Mouse (Mus musculus): ENCODE measurements at regions not wholly inside any gene's neighbourhood (a gene's known extent, or its start where the extent isn't known, plus 50 kb on each side); places are given as distances from the start of the nearest gene placed in this dataset.

DNA sequence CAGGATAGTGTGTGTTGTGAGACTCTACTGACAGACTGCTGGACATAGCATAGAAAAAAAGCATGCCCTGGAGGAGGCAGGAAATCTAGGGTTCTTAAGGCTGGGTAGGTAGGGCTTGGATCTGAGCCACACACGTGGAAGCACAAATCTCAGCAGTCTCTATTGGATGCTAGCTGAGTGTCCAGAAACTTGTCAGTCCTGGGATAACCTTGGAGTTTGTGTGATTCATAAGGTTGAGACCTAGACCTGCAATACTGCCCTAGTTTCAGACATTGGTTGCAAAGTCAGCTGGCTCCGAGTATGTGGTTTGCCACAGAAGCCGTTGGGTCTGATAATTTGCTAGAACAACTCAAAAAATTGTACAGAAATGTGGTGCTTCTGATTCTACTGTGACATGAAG is 335.8 kb upstream of the Myt1l start:
- TF ChIP-seq CTCF (IDR thresholded peaks at IDR 0.05) (no peak), EP300 (IDR thresholded peaks at IDR 0.05; ENCODE audit: insufficient read depth, low read depth, low read length) (no peak), POLR2A (IDR thresholded peaks at IDR 0.05; ENCODE audit: insufficient read depth, low read depth, low read length) (no peak)
- 68% methylated on average over 3 of the region's 3 CpGs for WGBS
- Histone ChIP-seq H3K4me1 (ENCODE audit: control insufficient read depth, insufficient read depth, low read length) (no peaks in the 10 kb centered on the region), H3K36me3 (ENCODE audit: control insufficient read depth, insufficient read depth, low read length) (no peaks in the 10 kb centered on the region), H3K4me3 (no peak overlapping the region), H3K27ac (no peak overlapping the region), H3K27me3 (ENCODE audit: control insufficient read depth, insufficient read depth, low read length) (no peaks in the 10 kb centered on the region), H3K9ac (ENCODE audit: low read depth, low read length) (no peak overlapping the region), H3K79me2 (replicated peaks; ENCODE audit: control insufficient read depth, insufficient read depth, low read length) (no peaks in the 10 kb centered on the region)
- DNase-seq: no peak
- intact Hi-C loops (cut with DNase I): no loop called here

DNA sequence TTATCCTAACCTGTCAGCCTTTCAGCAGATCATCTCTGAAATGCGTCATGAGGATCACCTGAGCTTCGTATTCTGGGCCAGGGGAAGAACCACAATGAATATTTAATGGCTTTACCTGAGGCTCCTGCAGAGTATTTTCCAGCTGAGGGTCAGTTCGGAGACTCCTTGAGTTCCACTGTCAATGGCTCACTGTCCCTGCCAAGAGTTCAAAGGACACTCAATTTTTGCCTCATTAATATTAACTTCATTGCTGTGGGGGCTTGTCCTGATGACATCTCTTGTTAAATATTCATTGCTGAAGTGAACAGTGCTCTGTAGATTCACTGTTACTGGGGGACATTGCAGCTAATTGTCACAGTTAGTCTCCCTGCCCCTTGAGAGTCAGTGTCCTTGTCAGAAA is 316.2 kb upstream of the Myt1l start:
- Histone ChIP-seq H3K27ac (no peak overlapping the region), H3K4me1 (ENCODE audit: control insufficient read depth, insufficient read depth, low read length) (no peaks in the 10 kb centered on the region), H3K36me3 (ENCODE audit: control insufficient read depth, insufficient read depth, low read length) (no peaks in the 10 kb centered on the region), H3K27me3 (ENCODE audit: control insufficient read depth, insufficient read depth, low read length) (no peaks in the 10 kb centered on the region), H3K79me2 (replicated peaks; ENCODE audit: control insufficient read depth, insufficient read depth, low read length) (no peaks in the 10 kb centered on the region), H3K4me3 (no peak overlapping the region), H3K9ac (ENCODE audit: low read depth, low read length) (no peak overlapping the region)
- intact Hi-C loops (cut with DNase I): no loop called here
- WGBS: 44% methylated on average over 3 of the region's 3 CpGs
- DNase-seq: no peak
- TF ChIP-seq EP300 (IDR thresholded peaks at IDR 0.05; ENCODE audit: insufficient read depth, low read depth, low read length) (no peak), POLR2A (IDR thresholded peaks at IDR 0.05; ENCODE audit: insufficient read depth, low read depth, low read length) (no peak), CTCF (IDR thresholded peaks at IDR 0.05) (no peak)

DNA sequence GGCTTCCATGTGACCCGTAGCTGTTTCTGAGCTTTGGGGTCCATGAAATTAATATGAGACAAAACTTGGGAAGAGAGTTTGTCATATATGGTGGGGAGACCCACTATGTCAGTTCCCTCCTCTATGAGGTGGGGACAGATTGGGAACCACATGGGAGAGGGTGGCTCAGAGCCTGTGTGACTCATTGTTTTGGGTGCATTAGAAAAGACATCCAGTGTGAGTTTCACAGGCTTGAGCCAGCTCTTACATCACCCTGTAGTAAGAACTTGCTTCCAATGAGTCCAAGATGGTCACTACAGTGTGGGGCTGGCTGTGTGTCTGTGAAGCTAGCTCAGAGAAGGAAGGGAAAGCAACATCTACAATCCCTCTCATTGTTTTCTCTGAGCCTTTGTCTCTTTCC is 314.6 kb upstream of the Myt1l start:
- Histone ChIP-seq H3K9ac (ENCODE audit: low read depth, low read length) (no peak overlapping the region), H3K27me3 (ENCODE audit: control insufficient read depth, insufficient read depth, low read length) (no peaks in the 10 kb centered on the region), H3K79me2 (replicated peaks; ENCODE audit: control insufficient read depth, insufficient read depth, low read length) (no peaks in the 10 kb centered on the region), H3K4me3 (no peak overlapping the region), H3K27ac (no peak overlapping the region), H3K4me1 (ENCODE audit: control insufficient read depth, insufficient read depth, low read length) (no peaks in the 10 kb centered on the region), H3K36me3 (ENCODE audit: control insufficient read depth, insufficient read depth, low read length) (no peaks in the 10 kb centered on the region)
- TF ChIP-seq CTCF (IDR thresholded peaks at IDR 0.05) (no peak), EP300 (IDR thresholded peaks at IDR 0.05; ENCODE audit: insufficient read depth, low read depth, low read length) (no peak), POLR2A (IDR thresholded peaks at IDR 0.05; ENCODE audit: insufficient read depth, low read depth, low read length) (no peak)
- DNase-seq: no peak
- intact Hi-C loops (cut with DNase I): no loop called here
- 73% methylated on average over 1 of the region's 1 CpGs for WGBS

DNA sequence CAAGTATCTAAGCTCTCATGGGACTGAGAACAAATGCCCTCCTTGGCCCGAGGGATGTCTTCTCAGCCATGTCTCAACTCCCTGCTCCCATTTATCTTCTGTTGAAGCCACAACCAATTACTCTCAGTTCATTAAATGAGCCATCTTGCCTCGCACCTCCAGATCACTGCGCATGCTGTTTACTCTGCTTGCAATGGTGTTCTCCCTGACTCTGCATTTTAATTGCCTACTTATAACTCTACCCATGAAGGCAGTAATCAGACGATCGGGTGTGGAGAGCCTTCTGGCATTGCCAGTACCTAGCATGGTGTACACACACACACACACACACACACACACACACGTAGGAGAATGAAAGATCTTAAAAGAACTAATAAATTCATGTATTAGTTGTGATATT is 306.1 kb upstream of the Myt1l start:
- Histone ChIP-seq H3K36me3 (ENCODE audit: control insufficient read depth, insufficient read depth, low read length) (no peaks in the 10 kb centered on the region), H3K79me2 (replicated peaks; ENCODE audit: control insufficient read depth, insufficient read depth, low read length) (no peaks in the 10 kb centered on the region), H3K27me3 (ENCODE audit: control insufficient read depth, insufficient read depth, low read length) (no peaks in the 10 kb centered on the region), H3K4me3 (no peak overlapping the region), H3K27ac (no peak overlapping the region), H3K9ac (ENCODE audit: low read depth, low read length) (no peak overlapping the region), H3K4me1 (ENCODE audit: control insufficient read depth, insufficient read depth, low read length) (no peaks in the 10 kb centered on the region)
- TF ChIP-seq EP300 (IDR thresholded peaks at IDR 0.05; ENCODE audit: insufficient read depth, low read depth, low read length) (no peak), POLR2A (IDR thresholded peaks at IDR 0.05; ENCODE audit: insufficient read depth, low read depth, low read length) (no peak), CTCF (IDR thresholded peaks at IDR 0.05) (no peak)
- DNase-seq: no peak
- intact Hi-C loops (cut with DNase I): no loop called here
- 89% methylated on average over 6 of the region's 6 CpGs for WGBS

DNA sequence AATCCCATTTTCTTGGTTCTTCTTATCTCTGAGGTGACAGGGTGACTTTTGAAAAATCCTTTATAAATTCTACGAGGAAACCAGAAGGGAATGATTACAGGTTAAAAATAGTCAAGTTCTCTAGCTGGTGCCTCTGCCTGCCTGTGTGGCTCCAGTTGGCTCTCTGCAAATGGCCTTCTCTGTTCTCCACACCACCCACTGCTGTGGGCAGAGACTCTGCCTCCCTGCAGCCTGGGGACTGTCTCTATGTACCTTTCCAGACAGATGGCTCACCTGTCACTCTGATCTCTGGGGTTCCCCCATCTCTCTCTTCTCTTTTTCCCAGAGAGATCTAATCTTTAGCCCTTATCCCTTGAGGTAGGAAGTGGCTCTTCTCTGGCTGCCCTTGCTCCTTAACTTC is 302.2 kb upstream of the Myt1l start:
- no peak overlapping the region for H3K4me3 ChIP-seq
- intact Hi-C loops (cut with DNase I): no loop called here
- 16% methylated on average over 1 of the region's 1 CpGs for WGBS

DNA sequence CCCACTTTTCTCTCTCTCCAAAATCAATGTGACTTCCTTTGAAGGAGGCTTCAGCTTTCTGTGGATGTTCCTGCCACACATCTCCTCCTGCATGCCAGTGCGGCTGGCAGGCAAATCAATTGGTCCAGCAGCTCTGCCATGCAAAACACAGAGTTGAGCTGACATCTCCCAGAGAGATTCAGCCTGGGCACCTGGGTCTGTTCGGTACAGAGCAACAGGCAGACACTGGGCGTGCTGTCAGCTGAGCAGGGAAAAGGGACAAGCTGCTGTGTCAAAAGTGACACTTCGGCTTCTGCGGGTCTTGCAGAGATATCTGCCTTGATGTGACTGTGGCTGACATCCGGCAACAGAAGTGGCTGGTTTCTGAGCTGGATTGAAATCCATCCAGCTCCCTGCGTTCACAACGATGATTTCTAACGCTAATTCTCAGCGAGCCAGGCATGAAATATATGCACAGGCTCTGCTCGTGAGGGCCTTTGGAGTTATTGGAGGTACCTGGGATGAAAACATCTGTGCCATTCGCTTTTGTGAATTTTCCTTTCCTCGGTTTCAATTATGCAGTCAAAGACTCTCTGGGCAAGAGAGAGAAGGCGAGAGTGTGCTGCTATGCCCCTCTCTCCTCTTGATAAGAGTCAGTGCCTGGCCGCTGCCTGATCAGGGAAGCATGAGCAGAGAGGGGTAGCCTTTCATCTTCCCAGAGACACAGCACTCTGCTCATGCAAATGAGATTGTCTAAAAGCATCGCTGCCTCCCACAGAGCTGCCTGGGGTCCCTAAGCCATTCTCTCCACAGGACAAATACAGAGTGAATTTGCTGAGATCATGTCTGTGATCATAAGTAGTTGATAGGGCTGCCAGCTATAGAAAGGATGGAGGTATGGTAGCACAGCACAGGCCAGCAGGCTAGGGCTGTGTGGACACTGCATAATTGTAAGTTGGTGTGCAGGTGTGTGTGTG is 295.4 kb upstream of the Myt1l start:
- H3K27me3 ChIP-seq (ENCODE audit: control insufficient read depth, insufficient read depth, low read length): no peaks in the 10 kb centered on the region
- H3K27ac ChIP-seq: no peak overlapping the region
- 21% methylated on average over 16 of the region's 16 CpGs for WGBS
- no peaks in the 10 kb centered on the region for H3K36me3 ChIP-seq (ENCODE audit: control insufficient read depth, insufficient read depth, low read length)
- no peak overlapping the region for H3K4me3 ChIP-seq
- intact Hi-C loops (cut with DNase I): no loop called here
- H3K4me1 ChIP-seq (ENCODE audit: control insufficient read depth, insufficient read depth, low read length): no peaks in the 10 kb centered on the region
- no peaks in the 10 kb centered on the region for H3K79me2 ChIP-seq (replicated peaks; ENCODE audit: control insufficient read depth, insufficient read depth, low read length)
- no peak for DNase-seq
- no peak for TF ChIP-seq EP300 (IDR thresholded peaks at IDR 0.05; ENCODE audit: insufficient read depth, low read depth, low read length)
- TF ChIP-seq POLR2A (IDR thresholded peaks at IDR 0.05; ENCODE audit: insufficient read depth, low read depth, low read length): no peak
- H3K9ac ChIP-seq (ENCODE audit: low read depth, low read length): no peak overlapping the region

More for the DNA sequence above, 302.2 kb upstream of the Myt1l start:
- H3K79me2 ChIP-seq (replicated peaks; ENCODE audit: control insufficient read depth, insufficient read depth, low read length): no peaks in the 10 kb centered on the region
- no peaks in the 10 kb centered on the region for H3K36me3 ChIP-seq (ENCODE audit: control insufficient read depth, insufficient read depth, low read length)
- H3K27me3 ChIP-seq (ENCODE audit: control insufficient read depth, insufficient read depth, low read length): no peaks in the 10 kb centered on the region
- no peak for DNase-seq
- TF ChIP-seq POLR2A (IDR thresholded peaks at IDR 0.05; ENCODE audit: insufficient read depth, low read depth, low read length): no peak
- TF ChIP-seq EP300 (IDR thresholded peaks at IDR 0.05; ENCODE audit: insufficient read depth, low read depth, low read length): no peak
- no peak for TF ChIP-seq CTCF (IDR thresholded peaks at IDR 0.05)
- H3K9ac ChIP-seq (ENCODE audit: low read depth, low read length): no peak overlapping the region
- no peaks in the 10 kb centered on the region for H3K4me1 ChIP-seq (ENCODE audit: control insufficient read depth, insufficient read depth, low read length)
- H3K27ac ChIP-seq: no peak overlapping the region

Measured in heart, adult 2 months (tissue).